Mouse (Mus musculus): Measurements from ENCODE around the gene Anxa6.
"Not testable (repeated sequence)": the region's sequence is repeated elsewhere in the genome, so short reads cannot be mapped to it uniquely, and the experiment has no call there.

DNA sequence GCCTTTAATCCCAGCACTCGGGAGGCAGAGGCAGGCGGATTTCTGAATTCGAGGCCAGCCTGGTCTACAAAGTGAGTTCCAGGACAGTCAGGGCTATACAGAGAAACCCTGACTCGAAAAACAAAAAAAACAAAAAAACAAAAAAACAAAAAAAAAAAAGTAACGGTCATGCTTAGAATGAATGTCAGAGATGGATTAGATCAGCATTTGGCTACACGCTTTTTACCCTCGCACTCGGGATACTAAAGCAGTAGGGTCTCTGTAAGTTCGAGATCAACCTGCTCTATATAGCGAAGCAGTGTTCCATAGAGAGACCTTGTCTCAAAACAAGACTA, 77.9 kb downstream of the Anxa6 start:
- TF ChIP-seq KAT2A (IDR thresholded peaks at IDR 0.05; ENCODE audit: insufficient replicate concordance, low read length); CTCF (conservative IDR thresholded peaks at IDR 0.05 in 1 of 2, IDR thresholded peaks at IDR 0.05 in 1 of 2; ENCODE audit: low read depth in 2 of 2, low read length in 2 of 2); E2F4 (IDR thresholded peaks at IDR 0.05; ENCODE audit: insufficient replicate concordance, low read depth, low read length); CHD2 (IDR thresholded peaks at IDR 0.05; ENCODE audit: low read length); ETS1 (conservative IDR thresholded peaks at IDR 0.05; ENCODE audit: low read depth, low read length); POLR2A (IDR thresholded peaks at IDR 0.05; ENCODE audit: low read depth, low read length); MEF2A (IDR thresholded peaks at IDR 0.05; ENCODE audit: borderline replicate concordance, low read depth, low read length); ELF1 (IDR thresholded peaks at IDR 0.05; ENCODE audit: low read depth, low read length); ZMIZ1 (IDR thresholded peaks at IDR 0.05; ENCODE audit: low read depth, low read length); USF1 (IDR thresholded peaks at IDR 0.05; ENCODE audit: low read depth, low read length): not testable (repeated sequence)

All from CH12.LX (cell line).